Mouse (Mus musculus): ENCODE measurements around the gene Tmprss7. TPM values are rescaled to one million over a fixed set of nuclear protein-coding genes. Genes with fewer than 3 reads are reported as not detected.

Gene Tmprss7
- total and polyA plus RNA-seq, 3 experiments: not detected

GRCm38 (mm10) chr16:45668178-45668577 is 25.3 kb downstream of the Tmprss7 start:
- no peak for DNase-seq (ENCODE audit: extremely low read depth)
- no peak overlapping the region for H3K4me2 ChIP-seq (ENCODE audit: insufficient read depth, low read depth, poor library complexity, severe bottlenecking)
- H3K4me1 ChIP-seq (ENCODE audit: control insufficient read depth in 1 of 2, insufficient read depth in 2 of 2): peaks cover 5 to 8% of the 10 kb centered on the region in 2 experiments; a peak in 2 of 4 replicates
- H3K9ac ChIP-seq (ENCODE audit: insufficient read depth, low read depth): no peak overlapping the region
- in situ Hi-C loops (cut with MboI; ENCODE audit: low pct_ligation_motif_present, low pct_unique_long_range_greater_than_20kb, low sequenced_read_pairs): no loop called here
- TF ChIP-seq PAX5 (IDR thresholded peaks at IDR 0.05; ENCODE audit: low read length) (no peak), NELFE (IDR thresholded peaks at IDR 0.05; ENCODE audit: low read depth, low read length) (no peak), E2F4 (IDR thresholded peaks at IDR 0.05; ENCODE audit: insufficient replicate concordance, low read depth, low read length) (no peak), EP300 (IDR thresholded peaks at IDR 0.05; ENCODE audit: low read length) (no peak), USF2 (conservative IDR thresholded peaks at IDR 0.05; ENCODE audit: low read depth, low read length) (no peak), TBP (conservative IDR thresholded peaks at IDR 0.05; ENCODE audit: low read depth, low read length) (no peak), CTCF (conservative IDR thresholded peaks at IDR 0.05 in 1 of 2, IDR thresholded peaks at IDR 0.05 in 1 of 2; ENCODE audit: low read depth in 2 of 2, low read length in 2 of 2) (no peak), MXI1 (IDR thresholded peaks at IDR 0.05; ENCODE audit: low read depth, low read length) (no peak), CHD1 (IDR thresholded peaks at IDR 0.05; ENCODE audit: low read depth, low read length) (no peak), BHLHE40 (IDR thresholded peaks at IDR 0.05; ENCODE audit: low read depth, low read length) (no peak), MYC (IDR thresholded peaks at IDR 0.05; ENCODE audit: low read depth, low read length) (no peak), ELF1 (IDR thresholded peaks at IDR 0.05; ENCODE audit: low read depth, low read length) (no peak), NRF1 (IDR thresholded peaks at IDR 0.05; ENCODE audit: low read depth, low read length) (no peak), KAT2A (IDR thresholded peaks at IDR 0.05; ENCODE audit: insufficient replicate concordance, low read length) (no peak), GABPA (IDR thresholded peaks at IDR 0.05; ENCODE audit: insufficient replicate concordance, low read depth, low read length) (no peak), MAFK (IDR thresholded peaks at IDR 0.05; ENCODE audit: insufficient replicate concordance, low read length) (no peak), RCOR1 (conservative IDR thresholded peaks at IDR 0.05; ENCODE audit: low read depth, low read length) (no peak), ZNF384 (IDR thresholded peaks at IDR 0.05; ENCODE audit: low read depth, low read length) (no peak)
- H3K79me2 ChIP-seq (replicated peaks; ENCODE audit: control insufficient read depth, extremely low read depth, insufficient read depth, poor library complexity, severe bottlenecking): no peaks in the 10 kb centered on the region
- no peak overlapping the region for H3K27ac ChIP-seq (ENCODE audit: insufficient read depth, low read depth)
- no peaks in the 10 kb centered on the region for H3K27me3 ChIP-seq (replicated peaks)
- H3K36me3 ChIP-seq (replicated peaks in 1 of 2; ENCODE audit: control insufficient read depth in 1 of 2, insufficient read depth in 1 of 2, low read length in 1 of 2): no peaks in the 10 kb centered on the region
- H3K4me3 ChIP-seq (replicated peaks in 1 of 3; ENCODE audit: low read depth in 2 of 3, low read length in 2 of 3, poor library complexity in 1 of 3): no peak overlapping the region
- no peaks in the 10 kb centered on the region for H3K9me3 ChIP-seq (replicated peaks; ENCODE audit: low read length)
- dilution Hi-C loops (cut with MboI; ENCODE audit: extremely low pct_ligation_motif_present, extremely low pct_unique_long_range_greater_than_20kb, low sequenced_read_pairs): no loop called here

DNA sequence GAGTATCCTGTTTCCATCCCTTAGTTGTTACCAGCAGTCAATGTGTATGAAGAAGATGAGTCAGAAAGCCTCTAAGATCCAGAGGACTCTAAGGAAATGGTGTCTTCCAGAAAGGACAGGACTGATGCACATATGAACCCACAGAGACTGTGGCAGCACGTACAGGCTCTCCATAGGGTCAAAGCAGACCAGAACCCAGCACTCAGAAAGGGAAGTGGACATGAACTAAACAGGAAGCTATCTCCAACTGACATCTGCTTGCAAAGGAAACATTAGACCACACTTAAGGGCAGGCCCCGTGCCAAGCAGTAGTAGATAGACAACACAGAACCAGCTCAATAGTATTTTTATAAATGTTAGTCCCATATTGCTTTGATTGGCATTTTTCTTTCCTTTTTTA is 27.3 kb downstream of the Tmprss7 start:
- no peak for DNase-seq (ENCODE audit: extremely low read depth)

More for the DNA sequence above, 27.3 kb downstream of the Tmprss7 start:
- dilution Hi-C loops (cut with MboI; ENCODE audit: extremely low pct_ligation_motif_present, extremely low pct_unique_long_range_greater_than_20kb, low sequenced_read_pairs) (no loop called here), in situ Hi-C loops (cut with MboI; ENCODE audit: low pct_ligation_motif_present, low pct_unique_long_range_greater_than_20kb, low sequenced_read_pairs) (no loop called here)
- H3K4me2 ChIP-seq (ENCODE audit: insufficient read depth, low read depth, poor library complexity, severe bottlenecking): no peak overlapping the region
- TF ChIP-seq MAX (IDR thresholded peaks at IDR 0.05; ENCODE audit: low read length) (no peak), SIN3A (IDR thresholded peaks at IDR 0.05; ENCODE audit: low read length) (no peak), CHD2 (IDR thresholded peaks at IDR 0.05; ENCODE audit: low read length) (no peak), HCFC1 (IDR thresholded peaks at IDR 0.05; ENCODE audit: low read depth, low read length) (no peak), ZNF384 (IDR thresholded peaks at IDR 0.05; ENCODE audit: low read depth, low read length) (no peak), RCOR1 (conservative IDR thresholded peaks at IDR 0.05; ENCODE audit: low read depth, low read length) (no peak), PAX5 (IDR thresholded peaks at IDR 0.05; ENCODE audit: low read length) (no peak), MEF2A (IDR thresholded peaks at IDR 0.05; ENCODE audit: borderline replicate concordance, low read depth, low read length) (no peak), TBP (conservative IDR thresholded peaks at IDR 0.05; ENCODE audit: low read depth, low read length) (no peak), ZKSCAN1 (IDR thresholded peaks at IDR 0.05; ENCODE audit: borderline replicate concordance, low read depth, low read length) (no peak), SMC3 (IDR thresholded peaks at IDR 0.05; ENCODE audit: low read depth, low read length) (no peak), POLR2AphosphoS2 (IDR thresholded peaks at IDR 0.05; ENCODE audit: low read depth, low read length) (no peak), USF1 (IDR thresholded peaks at IDR 0.05; ENCODE audit: low read depth, low read length) (no peak), ZMIZ1 (IDR thresholded peaks at IDR 0.05; ENCODE audit: low read depth, low read length) (no peak), MYC (IDR thresholded peaks at IDR 0.05; ENCODE audit: low read depth, low read length) (no peak), POLR2A (IDR thresholded peaks at IDR 0.05; ENCODE audit: low read depth, low read length) (no peak), KAT2A (IDR thresholded peaks at IDR 0.05; ENCODE audit: insufficient replicate concordance, low read length) (no peak), MXI1 (IDR thresholded peaks at IDR 0.05; ENCODE audit: low read depth, low read length) (no peak), ZC3H11A (IDR thresholded peaks at IDR 0.05; ENCODE audit: low read depth, low read length) (no peak), CHD1 (IDR thresholded peaks at IDR 0.05; ENCODE audit: low read depth, low read length) (no peak)
- H3K36me3 ChIP-seq (replicated peaks in 1 of 2; ENCODE audit: control insufficient read depth in 1 of 2, insufficient read depth in 1 of 2, low read length in 1 of 2): no peaks in the 10 kb centered on the region
- H3K4me3 ChIP-seq (replicated peaks in 1 of 3; ENCODE audit: low read depth in 2 of 3, low read length in 2 of 3, poor library complexity in 1 of 3): no peak overlapping the region
- H3K9ac ChIP-seq (ENCODE audit: insufficient read depth, low read depth): no peak overlapping the region
- no peaks in the 10 kb centered on the region for H3K79me2 ChIP-seq (replicated peaks; ENCODE audit: control insufficient read depth, extremely low read depth, insufficient read depth, poor library complexity, severe bottlenecking)
- H3K27ac ChIP-seq (ENCODE audit: insufficient read depth, low read depth): no peak overlapping the region
- H3K9me3 ChIP-seq (replicated peaks; ENCODE audit: low read length): no peaks in the 10 kb centered on the region
- no peaks in the 10 kb centered on the region for H3K27me3 ChIP-seq (replicated peaks)
- H3K4me1 ChIP-seq (ENCODE audit: control insufficient read depth in 1 of 2, insufficient read depth in 2 of 2): peaks cover 5 to 8% of the 10 kb centered on the region in 2 experiments; a peak in 2 of 4 replicates

Measured in CH12.LX (cell line).